Mouse (Mus musculus) ES-E14 (cell line): ENCODE data around the gene Tnip3. TPM values are rescaled to one million over a fixed set of nuclear protein-coding genes. Genes with fewer than 3 reads are reported as not detected.

Experiments
- DNase-seq: peaks from one replicate; pipeline ENCODE4 v3.0.0-alpha.2; 2013; ENCODE audit warnings: low read depth, low spot score
- H3K27ac ChIP-seq: 2 replicates; pipeline ENCODE4 v1.5.1; 2012; ENCODE audit warnings: low read depth, mild to moderate bottlenecking, low read length, moderate library complexity, mixed read lengths; ENCODE audit not compliant: poor library complexity, insufficient read depth, severe bottlenecking
- H3K36me3 ChIP-seq: 2 replicates; pipeline ENCODE4 v1.6.1; 2012; ENCODE audit warnings: mild to moderate bottlenecking, low read length, moderate library complexity, mixed read lengths; ENCODE audit not compliant: control insufficient read depth, poor library complexity, insufficient read depth, severe bottlenecking
- H3K4me1 ChIP-seq, 2 experiments: fragments of 150-350 bp in 1 of 2; sonication (generic) in 1 of 2; 2 replicates each; pipeline ENCODE4 v1.6.1; 2012; ENCODE audit warnings: low read length in 2 of 2, mild to moderate bottlenecking in 1 of 2, mixed read lengths in 1 of 2; ENCODE audit not compliant: control insufficient read depth in 2 of 2, insufficient read depth in 2 of 2, poor library complexity in 1 of 2
- H3K4me3 ChIP-seq, 2 experiments: fragments of 150-350 bp in 1 of 2; sonication (generic) in 1 of 2; 2 replicates each; pipeline ENCODE4 v1.5.1; 2012; ENCODE audit warnings: low read length in 2 of 2, low read depth in 1 of 2, mild to moderate bottlenecking in 1 of 2, mixed read lengths in 1 of 2; ENCODE audit not compliant: insufficient read depth in 1 of 2, poor library complexity in 1 of 2, severe bottlenecking in 1 of 2
- H3K9ac ChIP-seq: 2 replicates; pipeline ENCODE4 v1.6.1; 2012; ENCODE audit warnings: low read depth, mild to moderate bottlenecking, low read length, mixed read lengths; ENCODE audit not compliant: poor library complexity, insufficient read depth, severe bottlenecking
- H3K9me3 ChIP-seq: fragments of 150-350 bp; sonication (generic); 2 replicates; pipeline ENCODE4 v1.6.1; 2012; ENCODE audit warnings: low read depth, mild to moderate bottlenecking, low read length; ENCODE audit not compliant: control insufficient read depth, insufficient read depth
- CHD2 ChIP-seq: IDR thresholded peaks from 2 replicates; pipeline ENCODE4 v1.6.1; 2014; ENCODE audit warnings: mild to moderate bottlenecking, low read depth, low read length, inconsistent platforms
- HCFC1 ChIP-seq: IDR thresholded peaks from 2 replicates; pipeline ENCODE4 v1.6.1; 2012; ENCODE audit warnings: low read length, inconsistent platforms, borderline replicate concordance; ENCODE audit not compliant: insufficient read depth
- MAFK ChIP-seq: IDR thresholded peaks from 2 replicates; pipeline ENCODE4 v1.6.1; 2014; ENCODE audit warnings: mild to moderate bottlenecking, low read depth, low read length, inconsistent platforms; ENCODE audit not compliant: insufficient read depth
- ZC3H11A ChIP-seq: IDR thresholded peaks from 2 replicates; pipeline ENCODE4 v1.6.1; 2012; ENCODE audit warnings: low read depth, mild to moderate bottlenecking, inconsistent platforms, low read length, borderline replicate concordance
- ZNF384 ChIP-seq: IDR thresholded peaks from 2 replicates; pipeline ENCODE4 v1.6.1; 2012; ENCODE audit warnings: low read depth, low read length, inconsistent platforms
- in situ Hi-C, 2 experiments: fragments of 600-800 bp; cut with MboI; formaldehyde crosslinking; loops; one replicate each; pipeline ENCODE4 v1.15.1; 2025; ENCODE audit warnings: low sequenced_read_pairs in 2 of 2, inconsistent platforms in 1 of 2; ENCODE audit not compliant: unreplicated experiment in 2 of 2
- total RNA-seq: library from RNA; depleted of rRNA; stranded (reverse); fragments of 300-350 nt; gene quantifications from 2 replicates; pipeline ENCODE4 v1.2.3, GENCODE M21; 2012

The Tnip3 gene
- total RNA-seq, 1 experiment, result not detected

DNA sequence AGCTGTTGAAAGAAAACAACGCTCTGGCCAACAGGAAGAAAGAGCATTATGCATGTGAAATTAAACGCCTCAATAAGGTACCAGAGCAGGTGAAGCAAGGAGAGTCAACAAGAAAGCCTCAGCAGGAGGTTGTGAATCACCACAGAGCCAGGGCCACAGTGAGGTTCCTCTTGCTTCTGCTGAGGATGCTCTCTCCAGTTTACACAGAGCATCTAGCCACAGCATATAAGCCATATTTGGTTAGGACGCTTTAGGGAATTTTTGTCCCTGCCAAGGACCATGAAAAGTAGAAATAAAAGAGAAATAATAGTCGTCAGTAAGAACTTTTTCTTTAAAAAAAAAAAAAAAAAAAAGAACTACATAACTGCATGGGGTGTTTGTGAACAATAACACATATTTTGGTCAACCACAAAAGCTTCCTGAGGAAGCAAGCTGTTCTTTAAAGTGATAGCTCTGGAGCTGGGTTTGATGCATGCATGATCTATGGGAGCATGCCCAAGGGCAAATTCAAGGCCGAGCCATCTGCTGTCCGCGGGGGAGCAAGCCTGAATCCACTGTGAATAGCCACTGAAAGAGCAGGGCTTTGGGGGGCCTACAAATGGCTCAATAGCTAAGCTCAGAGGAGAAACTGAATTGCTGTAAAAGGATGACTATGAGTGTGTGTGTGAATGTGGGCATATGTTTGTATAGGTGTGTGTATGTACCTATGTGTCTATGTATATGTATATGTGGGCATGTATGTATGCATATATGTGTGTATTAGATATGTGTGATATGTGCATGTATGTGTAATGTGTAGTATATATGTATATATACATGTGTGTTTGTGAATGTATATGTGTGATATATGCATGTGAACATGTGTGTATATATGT is 75.0 kb downstream of the Tnip3 start:
- in situ Hi-C loops, result no loop called here
- no peak for DNase-seq

GRCm38 (mm10) chr6:65600887-65601286 is 75.8 kb downstream of the Tnip3 start:
- H3K36me3 ChIP-seq, result no peaks in the 10 kb centered on the region
- no peak overlapping the region for H3K9ac ChIP-seq
- H3K4me3 ChIP-seq, result no peak overlapping the region
- TF ChIP-seq ZC3H11A, result no peak
- TF ChIP-seq MAFK, result no peak
- no peak for TF ChIP-seq ZNF384
- TF ChIP-seq CHD2, result no peak
- no peak for TF ChIP-seq HCFC1
- H3K27ac ChIP-seq, result no peak overlapping the region
- H3K9me3 ChIP-seq, result no peaks in the 10 kb centered on the region
- in situ Hi-C loops, result no loop called here
- DNase-seq, result no peak
- H3K4me1 ChIP-seq, result peaks cover 0 to 11% of the 10 kb centered on the region in 2 experiments; a peak in 3 of 4 replicates

More for the DNA sequence above, 75.0 kb downstream of the Tnip3 start:
- no peak overlapping the region for H3K9ac ChIP-seq
- no peaks in the 10 kb centered on the region for H3K36me3 ChIP-seq
- TF ChIP-seq ZC3H11A (no peak), MAFK (no peak), CHD2 (no peak), ZNF384 (no peak), HCFC1 (no peak)
- H3K27ac ChIP-seq, result no peak overlapping the region
- no peak overlapping the region for H3K4me3 ChIP-seq
- H3K4me1 ChIP-seq, result peaks cover 0 to 11% of the 10 kb centered on the region in 2 experiments; a peak in 3 of 4 replicates
- H3K9me3 ChIP-seq, result no peaks in the 10 kb centered on the region

GRCm38 (mm10) chr6:65605778-65606177 is 80.7 kb downstream of the Tnip3 start:
- no peak overlapping the region for H3K4me3 ChIP-seq
- no peak for DNase-seq
- no peaks in the 10 kb centered on the region for H3K9me3 ChIP-seq
- TF ChIP-seq CHD2 (no peak), HCFC1 (no peak), ZNF384 (no peak), ZC3H11A (no peak), MAFK (no peak)
- in situ Hi-C loops, result no loop called here
- H3K27ac ChIP-seq, result no peak overlapping the region
- 0 out of 4 replicates have a peak, but pooled peaks cover 0 to 1% of the 10 kb centered on the region in 2 experiments for H3K4me1 ChIP-seq
- H3K9ac ChIP-seq, result no peak overlapping the region
- no peaks in the 10 kb centered on the region for H3K36me3 ChIP-seq

DNA sequence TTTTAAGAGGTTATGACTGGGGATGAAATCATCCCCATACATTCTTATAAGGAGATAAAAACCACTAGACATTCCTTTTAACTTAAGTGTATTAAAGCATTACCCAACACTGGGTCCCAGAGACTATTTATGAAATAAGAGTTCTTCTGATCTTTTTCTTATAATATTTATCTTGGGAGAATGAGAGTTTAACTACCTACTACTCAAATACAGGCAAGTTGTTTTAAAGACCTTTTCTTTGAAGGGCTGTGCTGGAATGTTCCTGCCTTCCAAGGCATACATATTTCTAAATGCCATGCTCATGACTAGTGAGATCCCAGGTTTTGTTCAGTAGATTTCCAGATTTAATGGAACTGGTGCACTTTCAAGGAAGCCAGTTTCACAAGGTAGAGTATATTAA is 81.8 kb downstream of the Tnip3 start:
- in situ Hi-C loops, result no loop called here
- TF ChIP-seq HCFC1 (no peak), ZNF384 (no peak), MAFK (no peak), ZC3H11A (no peak), CHD2 (no peak)
- no peak overlapping the region for H3K9ac ChIP-seq
- no peak overlapping the region for H3K27ac ChIP-seq
- H3K36me3 ChIP-seq, result no peaks in the 10 kb centered on the region
- H3K4me3 ChIP-seq, result no peak overlapping the region
- no peaks in the 10 kb centered on the region for H3K9me3 ChIP-seq
- H3K4me1 ChIP-seq, result no peaks in the 10 kb centered on the region
- no peak for DNase-seq
